Mouse (Mus musculus) heart, embryonic 13.5 days (tissue): ENCODE results near the gene Rad51ap1. TPM values are rescaled to one million over a fixed set of nuclear protein-coding genes. Genes with fewer than 3 reads are reported as not detected.

ENCODE experiments used
- ATAC-seq: fragments of 200-750 bp; cut with Nextera tagmentation; 2 replicates; pipeline ENCODE4 v1.8.0; 2017; ENCODE audit warnings: moderate TSS enrichment; ENCODE audit not compliant: insufficient number of reproducible peaks, low FRiP score, low TSS enrichment; ENCODE audit errors: extremely low read depth
- H3K27ac ChIP-seq: fragments of 300-500 bp; sonication (generic); replicated peaks from 2 replicates; pipeline ENCODE4 v1.5.1; 2015; ENCODE audit warnings: moderate library complexity, mild to moderate bottlenecking, inconsistent platforms
- H3K27me3 ChIP-seq: fragments of 300-500 bp; sonication (generic); replicated peaks from 2 replicates; pipeline ENCODE4 v1.6.1; 2015; ENCODE audit warnings: mild to moderate bottlenecking, inconsistent platforms
- H3K36me3 ChIP-seq: fragments of 300-500 bp; sonication (generic); 2 replicates; pipeline ENCODE4 v1.6.1; 2015; ENCODE audit warnings: mild to moderate bottlenecking, inconsistent platforms
- H3K4me1 ChIP-seq: fragments of 300-500 bp; sonication (generic); 2 replicates; pipeline ENCODE4 v1.6.1; 2015; ENCODE audit warnings: inconsistent platforms
- H3K4me2 ChIP-seq: fragments of 300-500 bp; sonication (generic); 2 replicates; pipeline ENCODE4 v1.6.1; 2015; ENCODE audit warnings: inconsistent platforms, mild to moderate bottlenecking, moderate library complexity
- H3K4me3 ChIP-seq: fragments of 300-500 bp; sonication (generic); 2 replicates; pipeline ENCODE4 v1.5.1; 2015; ENCODE audit warnings: moderate library complexity, mild to moderate bottlenecking, inconsistent platforms
- H3K9ac ChIP-seq: fragments of 300-500 bp; sonication (generic); 2 replicates; pipeline ENCODE4 v1.6.1; 2015; ENCODE audit warnings: inconsistent platforms, mild to moderate bottlenecking, moderate library complexity
- H3K9me3 ChIP-seq: fragments of 300-500 bp; sonication (generic); 2 replicates; pipeline ENCODE4 v1.6.1; 2016; ENCODE audit warnings: inconsistent platforms
- WGBS: fragments of 180-500 bp; shearing (Covaris S2); methylation state at CpG from one replicate; pipeline ENCODE4 v1.1.7; 2015; ENCODE audit warnings: mixed read lengths; 5-methylcytosine and 5-hydroxymethylcytosine counted together
- polyA plus RNA-seq: library from polyadenylated mRNA; unstranded; fragments of >200 nt; fragmentation: Nextera tagmentation; extraction: Ambion mirVana; gene quantifications from 2 replicates; pipeline ENCODE4 v1.2.1, GENCODE M21; 2015

The Rad51ap1 gene
- polyA plus RNA-seq, result 28.0 and 34.4 TPM in 2 replicates

DNA sequence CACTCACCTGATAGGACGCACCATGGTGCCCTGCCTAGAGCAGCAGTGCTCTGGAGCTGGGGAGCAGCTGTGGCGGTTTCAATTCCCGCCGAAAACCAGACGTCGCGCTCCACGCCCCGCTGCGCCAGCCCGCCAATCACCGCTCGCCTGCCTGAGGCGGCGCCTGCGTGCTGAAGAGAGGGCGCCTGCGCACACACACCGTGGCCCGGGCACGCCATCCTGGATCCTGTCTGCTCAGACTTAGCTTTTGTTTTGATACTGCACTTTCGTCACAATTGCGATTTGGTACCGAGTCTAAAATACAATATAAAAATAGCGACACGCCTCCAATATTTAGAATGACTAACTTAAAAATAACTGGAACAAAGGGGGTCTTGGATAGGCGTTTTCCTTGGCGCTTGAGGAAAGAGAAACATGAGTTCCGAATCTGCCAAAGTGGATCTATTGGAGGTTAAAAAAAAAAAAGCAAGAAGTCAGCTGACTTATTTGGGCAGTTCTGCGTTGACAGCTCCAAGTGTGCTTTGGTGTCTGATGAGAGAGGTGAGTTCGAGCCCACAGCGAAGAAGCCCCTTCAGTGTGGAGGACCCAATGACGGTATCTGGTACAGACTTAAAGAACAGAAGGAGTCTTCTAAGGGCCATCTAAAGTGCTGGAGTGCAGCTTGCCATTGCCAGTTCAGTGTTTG lies at the start of gene Rad51ap1, which contains the start of gene D6Wsu163e:
Gene Rad51ap1 (minus strand): TSS at position 101 of the 685 bp plus-strand sequence.
Gene D6Wsu163e (plus strand): TSS at position 476 of the 685 bp plus-strand sequence.
- peak within 1 kb of the TSS; percentile 47 for H3K27ac ChIP-seq
- peak within 1 kb of the TSS; percentile 86 for H3K9ac ChIP-seq
- peak within 1 kb of the TSS; percentile 95 for H3K4me2 ChIP-seq
- no peaks in the 10 kb centered on the region for H3K27me3 ChIP-seq
- ATAC-seq, result peak; percentile 90
- no peaks in the 10 kb centered on the region for H3K9me3 ChIP-seq
- under 1% methylated on average over 33 of the region's 33 CpGs for WGBS
- H3K4me1 ChIP-seq, result peaks cover 30% of the 10 kb centered on the region
- peaks cover 22% of the 10 kb centered on the region for H3K36me3 ChIP-seq
- H3K4me3 ChIP-seq, result peak within 1 kb of the TSS; percentile 70

DNA sequence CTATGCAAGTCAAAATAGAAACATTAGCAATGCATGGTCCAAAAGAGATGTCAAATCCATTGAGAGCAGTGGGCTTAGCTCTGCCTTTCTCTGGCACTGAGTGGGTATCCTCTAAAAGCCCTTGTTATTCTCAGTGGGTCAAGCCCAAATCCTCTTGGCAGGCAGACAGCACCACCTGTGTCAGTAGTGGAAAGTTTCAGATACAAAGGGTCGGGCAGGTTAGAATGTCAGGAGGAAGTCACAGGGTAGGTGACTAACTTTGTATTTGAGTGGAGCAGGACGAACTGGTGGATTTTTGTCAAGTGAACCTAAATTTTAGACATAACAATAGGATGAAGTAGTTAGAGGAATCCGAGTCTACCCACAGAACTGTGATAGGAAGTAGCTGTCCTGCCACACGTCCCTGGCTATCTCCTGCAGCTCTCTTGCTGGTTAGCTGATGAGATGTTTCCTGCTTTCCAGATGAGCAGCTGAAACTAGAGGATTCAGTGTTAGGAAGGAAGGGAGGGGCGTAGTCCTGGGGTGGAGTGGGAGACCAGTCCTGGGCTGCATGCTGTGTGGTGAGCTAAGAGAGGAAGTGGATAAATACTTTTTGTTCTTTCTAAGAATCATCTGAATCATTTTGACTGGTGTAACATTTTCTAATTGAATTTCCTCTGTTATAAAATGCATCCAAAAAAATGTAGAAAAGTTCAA lies 42.3 kb upstream of the Rad51ap1 start:
- H3K27me3 ChIP-seq, result no peaks in the 10 kb centered on the region
- H3K4me1 ChIP-seq, result peaks cover 11% of the 10 kb centered on the region; the same call in 1 of the 2 replicates
- no peak overlapping the region for H3K4me2 ChIP-seq
- no peaks in the 10 kb centered on the region for H3K9me3 ChIP-seq
- no peak for ATAC-seq
- H3K9ac ChIP-seq, result no peak overlapping the region
- H3K4me3 ChIP-seq, result no peak overlapping the region
- WGBS, result 22% methylated on average over 5 of the region's 5 CpGs
- 0 out of 2 replicates have a peak overlapping the region, but pooled peaks have one; percentile 26 for H3K27ac ChIP-seq
- H3K36me3 ChIP-seq, result peaks cover 15% of the 10 kb centered on the region

DNA sequence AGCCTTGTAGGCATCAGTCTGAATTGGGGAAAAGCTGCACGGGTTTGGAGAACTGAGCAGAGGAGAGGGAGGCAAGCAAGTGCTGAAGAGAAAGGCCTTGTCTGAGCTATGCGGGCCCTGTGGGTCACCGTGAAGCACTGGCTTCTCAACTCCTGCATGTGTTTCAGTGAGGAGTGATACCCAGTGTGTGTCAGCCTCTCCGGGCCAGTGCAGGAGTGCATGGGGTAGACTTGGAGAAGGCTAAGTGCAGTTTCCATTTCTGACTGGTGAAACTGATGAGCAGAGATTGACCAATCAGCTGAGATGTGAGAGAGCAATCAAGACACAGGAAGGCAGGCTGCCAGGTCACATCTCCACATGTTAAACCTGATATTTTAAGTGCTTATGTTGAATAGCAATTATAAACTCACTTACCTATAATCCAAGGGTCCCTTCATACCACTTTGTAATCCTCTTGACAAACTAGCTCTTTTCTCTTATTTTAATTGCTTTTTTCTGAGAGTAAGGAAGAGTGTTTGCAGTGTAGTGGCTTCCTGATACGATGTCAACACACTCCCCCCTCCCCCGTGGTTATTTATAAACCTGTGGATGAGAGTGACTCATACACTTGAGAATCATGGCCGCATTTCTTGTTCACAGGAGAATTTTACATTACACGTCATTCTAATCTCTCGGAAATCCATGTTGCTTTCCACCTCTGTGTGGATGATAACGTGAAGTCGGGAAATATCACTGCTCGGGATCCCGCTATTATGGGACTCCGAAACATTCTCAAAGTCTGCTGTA lies 27.0 kb upstream of the Rad51ap1 start:
- Histone ChIP-seq H3K4me3 (no peak overlapping the region), H3K4me2 (peak overlapping the region; percentile 41), H3K4me1 (peaks cover 35% of the 10 kb centered on the region), H3K9ac (peak overlapping the region; percentile 57), H3K36me3 (peaks cover 36% of the 10 kb centered on the region), H3K9me3 (no peaks in the 10 kb centered on the region), H3K27ac (peak overlapping the region; percentile 87), H3K27me3 (no peaks in the 10 kb centered on the region)
- WGBS, result 35% methylated on average over 14 of the region's 14 CpGs
- ATAC-seq, result no peak

DNA sequence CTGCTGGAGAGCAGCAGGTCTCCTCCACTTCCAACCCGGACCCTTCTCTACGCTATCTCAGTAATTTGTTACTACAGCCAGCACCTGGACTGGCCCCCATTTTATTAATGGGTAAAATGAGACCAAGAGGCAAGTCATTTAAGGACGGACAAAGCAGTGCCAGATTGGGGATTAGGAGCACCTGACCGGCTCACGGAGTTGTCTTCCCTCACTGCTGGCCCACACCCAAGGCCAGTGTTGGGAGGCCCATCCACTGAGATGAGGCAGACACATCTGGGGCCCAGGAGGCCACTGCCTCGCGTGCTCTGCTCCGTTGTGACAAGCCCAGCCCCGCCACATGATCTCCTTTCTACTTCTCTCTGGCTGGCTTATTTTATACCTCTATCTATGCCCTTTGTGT lies 24.0 kb upstream of the Rad51ap1 start:
- no peak for ATAC-seq
- peaks cover 30% of the 10 kb centered on the region for H3K4me1 ChIP-seq
- H3K27ac ChIP-seq, result no peak overlapping the region

DNA sequence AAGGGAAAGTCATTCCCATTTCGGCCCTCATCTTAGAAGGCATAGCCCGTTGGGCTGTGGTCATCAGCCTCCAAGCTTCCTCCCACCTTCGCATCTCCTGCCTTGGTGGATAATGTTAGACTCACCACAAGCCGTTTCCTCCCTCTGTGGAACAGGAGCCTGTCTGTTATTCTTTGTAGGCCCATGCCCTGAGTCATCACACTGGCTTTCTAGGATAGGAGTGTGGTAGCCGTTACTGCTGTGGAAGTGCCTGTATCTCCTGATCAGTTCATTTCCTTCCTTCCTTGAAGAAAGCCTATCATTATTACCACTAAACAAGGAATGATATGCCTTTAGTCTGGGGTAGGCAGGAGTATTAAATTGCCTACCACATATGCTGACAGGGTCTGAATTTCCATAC lies 23.3 kb upstream of the Rad51ap1 start:
- Histone ChIP-seq H3K4me1 (peaks cover 26% of the 10 kb centered on the region), H3K4me2 (no peak overlapping the region), H3K9me3 (no peaks in the 10 kb centered on the region), H3K4me3 (no peak overlapping the region), H3K9ac (no peak overlapping the region), H3K27ac (no peak overlapping the region), H3K36me3 (peaks cover 29% of the 10 kb centered on the region), H3K27me3 (no peaks in the 10 kb centered on the region)
- no peak for ATAC-seq
- 61% methylated on average over 5 of the region's 5 CpGs for WGBS

More for the DNA sequence above, 24.0 kb upstream of the Rad51ap1 start:
- no peak overlapping the region for H3K4me2 ChIP-seq
- H3K9me3 ChIP-seq, result no peaks in the 10 kb centered on the region
- 69% methylated on average over 9 of the region's 9 CpGs for WGBS
- H3K27me3 ChIP-seq, result no peaks in the 10 kb centered on the region
- H3K9ac ChIP-seq, result no peak overlapping the region
- peaks cover 31% of the 10 kb centered on the region for H3K36me3 ChIP-seq
- H3K4me3 ChIP-seq, result no peak overlapping the region

DNA sequence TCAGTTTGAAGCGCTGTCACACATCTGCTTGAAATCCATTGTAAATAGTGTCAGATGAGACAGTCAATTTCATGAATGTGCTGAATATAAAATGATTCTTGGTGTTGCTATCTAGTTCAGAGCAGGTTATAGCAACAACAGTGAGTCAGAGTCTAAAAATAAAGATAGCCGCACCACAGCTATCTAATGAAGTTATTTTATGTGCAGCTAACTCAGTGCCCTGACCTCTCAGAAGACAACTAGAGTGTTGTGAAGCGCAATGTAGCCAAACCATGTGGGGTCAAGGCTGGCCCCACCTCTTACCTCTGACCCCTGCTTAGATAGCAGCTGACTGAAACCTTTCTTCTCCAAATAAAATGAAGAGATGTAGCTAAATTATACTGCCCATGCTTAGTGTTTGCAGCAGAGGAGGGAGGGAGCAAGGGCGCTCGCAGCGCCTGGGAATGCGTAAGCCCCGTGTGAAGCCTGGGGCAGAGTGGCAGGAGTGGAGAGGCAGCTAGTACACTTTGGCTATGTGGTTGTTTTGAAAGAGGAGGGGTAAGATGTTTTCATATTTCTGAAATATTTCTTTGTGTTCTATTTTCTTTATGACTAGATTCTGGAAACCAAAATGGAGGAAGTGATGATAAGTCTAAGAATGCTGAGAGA lies 22.1 kb upstream of the Rad51ap1 start:
- no peak for ATAC-seq
- WGBS, result 50% methylated on average over 8 of the region's 8 CpGs

DNA sequence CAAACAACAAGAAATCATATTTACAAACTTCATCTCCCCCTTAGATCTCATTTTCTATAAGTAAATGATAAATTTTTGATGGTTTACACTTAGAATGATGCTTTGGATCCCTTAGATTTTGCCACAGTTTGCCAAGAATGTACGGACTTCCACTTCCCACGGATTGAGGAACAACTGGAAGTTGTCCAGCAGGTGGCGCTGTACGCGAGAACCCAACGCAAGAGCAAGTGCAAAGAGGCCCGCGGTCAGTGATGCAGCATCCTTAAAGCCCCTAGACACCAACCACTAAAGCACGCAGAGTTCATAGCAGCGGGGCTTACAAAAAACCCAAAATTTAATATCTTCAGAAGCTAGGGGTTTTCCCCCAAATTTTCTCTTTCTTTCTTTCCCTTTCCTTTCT lies 16.3 kb upstream of the Rad51ap1 start:
- Histone ChIP-seq H3K9ac (no peak overlapping the region), H3K4me3 (no peak overlapping the region), H3K27ac (no peak overlapping the region), H3K4me2 (no peak overlapping the region), H3K9me3 (no peaks in the 10 kb centered on the region), H3K27me3 (no peaks in the 10 kb centered on the region), H3K4me1 (no peaks in the 10 kb centered on the region), H3K36me3 (peaks cover 50% of the 10 kb centered on the region)
- WGBS, result 10% methylated on average over 10 of the region's 10 CpGs
- no peak for ATAC-seq

More for the DNA sequence above, 22.1 kb upstream of the Rad51ap1 start:
- Histone ChIP-seq H3K4me1 (peaks cover 20% of the 10 kb centered on the region), H3K9ac (no peak overlapping the region), H3K4me3 (no peak overlapping the region), H3K9me3 (no peaks in the 10 kb centered on the region), H3K4me2 (0 out of 2 replicates have a peak overlapping the region, but pooled peaks have one; percentile 18), H3K27me3 (no peaks in the 10 kb centered on the region), H3K36me3 (peaks cover 36% of the 10 kb centered on the region), H3K27ac (peak overlapping the region; percentile 80)

DNA sequence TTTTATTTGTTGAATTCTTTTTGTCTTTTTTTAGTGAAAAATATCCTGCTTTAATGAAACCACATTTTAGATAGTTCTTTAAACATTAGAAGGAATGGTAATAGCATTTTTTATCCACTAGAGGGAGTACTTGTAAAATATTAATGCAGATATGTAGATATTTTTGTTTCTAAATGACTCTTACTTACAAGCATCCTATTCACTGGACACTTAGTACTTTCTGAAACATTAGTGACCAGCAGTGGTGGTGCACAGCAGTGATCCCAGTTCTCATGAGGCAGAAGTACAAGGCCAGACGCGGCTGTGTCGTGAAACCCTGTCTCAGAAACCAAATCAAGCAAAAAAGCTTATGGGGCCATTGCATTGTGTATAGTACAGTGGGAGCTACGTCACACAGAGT lies 8.9 kb upstream of the Rad51ap1 start:
- WGBS, result 88% methylated on average over 4 of the region's 4 CpGs
- peaks cover 65% of the 10 kb centered on the region for H3K36me3 ChIP-seq
- no peak overlapping the region for H3K4me2 ChIP-seq
- no peaks in the 10 kb centered on the region for H3K4me1 ChIP-seq
- H3K4me3 ChIP-seq, result no peak overlapping the region
- no peak overlapping the region for H3K9ac ChIP-seq
- H3K9me3 ChIP-seq, result no peaks in the 10 kb centered on the region
- H3K27me3 ChIP-seq, result no peaks in the 10 kb centered on the region
- no peak overlapping the region for H3K27ac ChIP-seq
- no peak for ATAC-seq

DNA sequence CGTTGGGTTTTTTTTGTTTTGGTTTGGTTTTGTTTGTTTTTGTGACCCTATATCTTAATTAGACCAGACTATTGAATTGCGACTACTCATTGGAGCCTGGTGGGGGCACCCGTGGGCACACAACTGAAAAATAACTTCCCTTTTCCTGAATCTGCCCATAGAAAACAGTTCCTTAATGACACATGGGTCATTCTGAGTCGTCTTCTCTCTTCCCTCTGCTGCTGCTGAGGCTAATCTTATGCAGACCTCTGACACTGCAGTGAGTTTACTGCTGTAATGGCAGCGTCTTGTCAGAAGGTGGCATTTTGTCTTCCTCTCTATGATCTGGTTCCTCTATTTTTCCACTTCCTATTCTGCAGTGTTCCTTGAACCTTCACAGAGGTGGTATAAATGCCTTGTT lies 1.1 kb upstream of the Rad51ap1 start:
- Histone ChIP-seq H3K4me3 (peak overlapping the region; percentile 70), H3K9ac (peak overlapping the region; percentile 78), H3K27ac (no peak overlapping the region), H3K27me3 (no peaks in the 10 kb centered on the region), H3K9me3 (no peaks in the 10 kb centered on the region), H3K4me2 (peak overlapping the region; percentile 95), H3K4me1 (peaks cover 30% of the 10 kb centered on the region), H3K36me3 (peaks cover 30% of the 10 kb centered on the region)
- ATAC-seq, result no peak
- 6% methylated on average over 5 of the region's 5 CpGs for WGBS

DNA sequence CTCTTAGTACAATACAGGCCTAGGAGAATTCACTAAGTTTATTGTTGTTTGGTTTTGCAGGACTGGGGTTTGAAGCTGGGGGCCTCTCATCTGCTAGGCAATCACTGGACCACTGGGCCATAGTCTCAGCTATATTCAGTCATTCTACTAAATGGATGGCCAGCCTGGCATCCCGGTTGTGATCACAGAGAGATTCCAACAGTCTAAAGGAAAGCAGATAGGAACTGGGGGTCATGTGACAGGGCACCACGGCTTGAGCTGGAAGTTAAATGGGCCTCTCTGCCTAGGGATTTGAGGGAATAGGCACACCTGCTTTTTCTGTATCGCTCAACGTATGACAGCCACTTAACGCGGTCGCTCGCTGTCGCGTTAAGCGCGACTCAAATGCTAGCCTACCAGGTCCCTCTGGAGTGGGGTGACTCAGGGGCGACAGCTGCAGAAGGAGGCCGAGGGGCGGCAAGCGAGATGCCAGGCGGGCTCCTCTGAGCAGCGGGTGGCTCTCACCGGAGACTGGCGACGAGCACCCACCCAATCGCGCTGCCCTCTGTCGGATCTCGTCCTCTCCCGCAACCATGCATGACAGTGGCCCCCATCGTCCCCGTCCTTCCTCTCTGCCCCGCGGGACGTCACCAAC lies 417 bp downstream of the Rad51ap1 start:
- Histone ChIP-seq H3K9ac (peak overlapping the region; percentile 86), H3K4me3 (peak overlapping the region; percentile 70), H3K36me3 (peaks cover 22% of the 10 kb centered on the region), H3K27me3 (no peaks in the 10 kb centered on the region), H3K9me3 (no peaks in the 10 kb centered on the region), H3K4me2 (peak overlapping the region; percentile 95), H3K4me1 (peaks cover 30% of the 10 kb centered on the region), H3K27ac (peak overlapping the region; percentile 29)
- under 1% methylated on average over 31 of the region's 31 CpGs for WGBS
- ATAC-seq, result no peak; the same call in 1 of the 2 replicates
